ENCODE assay signal across 15 mouse cellular contexts in genomic region chr5:120696057-120696743, GRCm38 (mm10). TPM values are rescaled to one million over a fixed set of nuclear protein-coding genes. Genes with fewer than 3 reads are reported as not detected.
DNase-seq lines count a peak whose midpoint lies in the region; ATAC-seq and TF ChIP-seq lines count a peak whose summit lies in the region.
"Had no signal": no experiment of that assay in that cellular context is flagged by ENCODE, and none has a peak within 500 bp of the region (broad histone marks: within the 10 kb centered on the region; RNA-seq: fewer than 3 reads in every experiment).

No protein-coding gene starts in this region.

- in situ Hi-C loops in ES-E14 (cut with MboI; ENCODE audit: low sequenced_read_pairs in 2 of 2, unreplicated experiment in 2 of 2), result no loop called here

- H3K9ac ChIP-seq in ES-E14 (ENCODE audit: insufficient read depth, low read depth, low read length, poor library complexity, severe bottlenecking), result no peak overlapping the region; the same call in 1 of the 2 replicates
- H3K9ac ChIP-seq: intestine, embryonic 15.5 days; midbrain, embryonic 15.5 days; neural tube, embryonic 15.5 days; stomach, embryonic 15.5 days had no signal

- no peak overlapping the region for H3K27ac ChIP-seq in ES-E14 (ENCODE audit: insufficient read depth, low read depth, low read length, poor library complexity, severe bottlenecking)
- H3K27ac ChIP-seq: intestine, embryonic 15.5 days; midbrain, embryonic 15.5 days; neural tube, embryonic 15.5 days; stomach, embryonic 15.5 days had no signal

- peaks cover 97% of the 10 kb centered on the region for H3K27me3 ChIP-seq in megakaryocyte, embryonic 14.5 days (replicated peaks)
- peaks cover 74% of the 10 kb centered on the region for H3K27me3 ChIP-seq in myocyte (ENCODE audit: control insufficient read depth, insufficient read depth, insufficient read length)

- H3K79me2 ChIP-seq in myocyte (ENCODE audit: control insufficient read depth, insufficient read depth), result no peaks in the 10 kb centered on the region

- peak; percentile 68 for DNase-seq in CD4-positive, CD25-positive, alpha-beta regulatory T cell, adult 2 months (ENCODE audit: low read depth, low spot score)
- DNase-seq in ES-E14 (ENCODE audit: low read depth, low spot score), result peak; percentile 68
- DNase-seq in kidney, adult 8-10 months, result no peak
- DNase-seq: heart, adult 18-20 months; heart, postnatal 10 days; kidney, postnatal 25 days had no signal

- no peaks in the 10 kb centered on the region for H3K36me3 ChIP-seq in megakaryocyte, embryonic 14.5 days (replicated peaks; ENCODE audit: low read length)
- H3K36me3 ChIP-seq in ES-E14 (ENCODE audit: control insufficient read depth, insufficient read depth, low read length, poor library complexity, severe bottlenecking), result no peaks in the 10 kb centered on the region
- H3K36me3 ChIP-seq in myocyte (ENCODE audit: control insufficient read depth, insufficient read depth), result no peaks in the 10 kb centered on the region
- H3K36me3 ChIP-seq: intestine, embryonic 15.5 days; stomach, embryonic 15.5 days had no signal

- no peak overlapping the region for H3K4me2 ChIP-seq in myocyte (ENCODE audit: low read depth)
- H3K4me2 ChIP-seq: intestine, embryonic 15.5 days; midbrain, embryonic 15.5 days; neural tube, embryonic 15.5 days; stomach, embryonic 15.5 days had no signal

- peak overlapping the region; percentile 38 for H3K4me3 ChIP-seq in megakaryocyte, embryonic 14.5 days (replicated peaks)
- H3K4me3 ChIP-seq in ES-E14 (ENCODE audit: insufficient read depth in 1 of 2, low read depth in 1 of 2, low read length in 2 of 2, poor library complexity in 1 of 2, severe bottlenecking in 1 of 2) (no peak overlapping the region), myocyte (no peak overlapping the region)
- H3K4me3 ChIP-seq: intestine, embryonic 15.5 days; midbrain, embryonic 15.5 days; neural tube, embryonic 15.5 days; stomach, embryonic 15.5 days had no signal

- no peak for ATAC-seq in megakaryocyte, adult 5-6 weeks (ENCODE audit: poor library complexity, severe bottlenecking)
- no peak for ATAC-seq in megakaryocyte-erythroid progenitor cell, adult 5-6 weeks (replicated peaks; ENCODE audit: low FRiP score, low TSS enrichment, poor library complexity, severe bottlenecking)
- ATAC-seq: intestine, embryonic 15.5 days; lung, postnatal 0 days; midbrain, embryonic 15.5 days had no signal

- no peak overlapping the region for H3ac ChIP-seq in myocyte (ENCODE audit: control insufficient read depth, insufficient read length)

- H3K4me1 ChIP-seq in megakaryocyte, embryonic 14.5 days, result peaks cover 5% of the 10 kb centered on the region; the same call in 1 of the 2 replicates
- peaks cover 0 to 22% of the 10 kb centered on the region in 2 experiments; a peak in 3 of 4 replicates for H3K4me1 ChIP-seq in ES-E14 (ENCODE audit: control insufficient read depth in 2 of 2, insufficient read depth in 2 of 2, low read length in 2 of 2, poor library complexity in 1 of 2)
- H3K4me1 ChIP-seq: stomach, embryonic 15.5 days had no signal

- no peak for TF ChIP-seq POLR2A in myocyte (IDR thresholded peaks at IDR 0.05; ENCODE audit: insufficient read length, low read depth)

- H3K9me3 ChIP-seq in megakaryocyte, embryonic 14.5 days, result no peaks in the 10 kb centered on the region
- H3K9me3 ChIP-seq in ES-E14 (ENCODE audit: control insufficient read depth, insufficient read depth, low read depth, low read length), result no peaks in the 10 kb centered on the region
- H3K9me3 ChIP-seq: intestine, embryonic 15.5 days; midbrain, embryonic 15.5 days; neural tube, embryonic 15.5 days; stomach, embryonic 15.5 days had no signal

TF ChIP-seq in ES-E14, 5 proteins besides CTCF, POLR2A, EP300 and RAD21:
- TF ChIP-seq HCFC1 (IDR thresholded peaks at IDR 0.05; ENCODE audit: borderline replicate concordance, insufficient read depth, low read length) (peak; percentile 21; the same call in 1 of the 2 replicates), MAFK (IDR thresholded peaks at IDR 0.05; ENCODE audit: insufficient read depth, low read depth, low read length) (no peak), CHD2 (IDR thresholded peaks at IDR 0.05; ENCODE audit: low read depth, low read length) (no peak), ZC3H11A (IDR thresholded peaks at IDR 0.05; ENCODE audit: borderline replicate concordance, low read depth, low read length) (no peak), ZNF384 (IDR thresholded peaks at IDR 0.05; ENCODE audit: low read depth, low read length) (peak; percentile 79; the same call in 1 of the 2 replicates)

TF ChIP-seq in myocyte, 11 proteins besides CTCF, POLR2A, EP300 and RAD21:
- no peak for TF ChIP-seq E2F4 (IDR thresholded peaks at IDR 0.05; ENCODE audit: insufficient read depth)
- TF ChIP-seq MAX (IDR thresholded peaks at IDR 0.05; ENCODE audit: low read depth), result no peak
- peak; percentile 73 for TF ChIP-seq USF1 (IDR thresholded peaks at IDR 0.05; ENCODE audit: low read depth)
- no peak for TF ChIP-seq CEBPB (IDR thresholded peaks at IDR 0.05; ENCODE audit: insufficient read depth, poor library complexity, severe bottlenecking)
TF ChIP-seq in myocyte: peak in this region for 1.

RNA-seq across cellular contexts. Expression of gene Dtx1, which starts 15.5 kb away (rescaled TPM):
- polyA plus RNA-seq in megakaryocyte, embryonic 14.5 days (2012; ENCODE audit: insufficient read depth, low replicate concordance), result not detected in 2 replicates
- 0.30 and 0.40 TPM in 2 replicates for total RNA-seq in megakaryocyte, adult 5-6 weeks (2015)
- not detected in 2 replicates for total RNA-seq in megakaryocyte, adult 5-6 weeks (2017)
- total RNA-seq in ES-E14 (2012; rRNA removed), result 13.6 and 29.4 TPM in 2 replicates
- not detected for polyA plus RNA-seq in myocyte (2012; fragmentation: generic; extraction: Trizol)
- total RNA-seq in megakaryocyte-erythroid progenitor cell, adult 5-6 weeks (2014; fragmentation: Nextera tagmentation), result 8.7 TPM in 1 of 2 replicates, not detected in the other
- total RNA-seq in megakaryocyte-erythroid progenitor cell, adult 5-6 weeks (2017), result 0.56 TPM in 1 of 2 replicates, not detected in the other

RNA-seq across cellular contexts. Expression of gene Rasal1, which starts 47.6 kb away (rescaled TPM):
- 13.3 and 20.9 TPM in 2 replicates for polyA plus RNA-seq in megakaryocyte, embryonic 14.5 days (2012; ENCODE audit: insufficient read depth, low replicate concordance)
- total RNA-seq in megakaryocyte, adult 5-6 weeks (2015), result 0.05 TPM in 1 of 2 replicates, not detected in the other
- not detected in 2 replicates for total RNA-seq in megakaryocyte, adult 5-6 weeks (2017)
- 3.5 and 6.9 TPM in 2 replicates for total RNA-seq in ES-E14 (2012; rRNA removed)
- 0.01 TPM for polyA plus RNA-seq in myocyte (2012; fragmentation: generic; extraction: Trizol)
- not detected in 2 replicates for total RNA-seq in megakaryocyte-erythroid progenitor cell, adult 5-6 weeks (2014; fragmentation: Nextera tagmentation)
- total RNA-seq in megakaryocyte-erythroid progenitor cell, adult 5-6 weeks (2017), result not detected in 2 replicates
- polyA plus RNA-seq: lung, postnatal 0 days had no signal

RNA-seq across cellular contexts. Expression of gene Oas2, which starts 53.5 kb away (rescaled TPM):
- polyA plus RNA-seq in megakaryocyte, embryonic 14.5 days (2012; ENCODE audit: insufficient read depth, low replicate concordance), result 1.00 TPM in 1 of 2 replicates, not detected in the other
- 13.0 and 13.2 TPM in 2 replicates for total RNA-seq in megakaryocyte, adult 5-6 weeks (2015)
- 3.9 and 7.5 TPM in 2 replicates for total RNA-seq in megakaryocyte, adult 5-6 weeks (2017)
- 0.85 and 1.3 TPM in 2 replicates for total RNA-seq in ES-E14 (2012; rRNA removed)
- polyA plus RNA-seq in myocyte (2012; fragmentation: generic; extraction: Trizol), result not detected
- 1.7 and 2.0 TPM in 2 replicates for total RNA-seq in megakaryocyte-erythroid progenitor cell, adult 5-6 weeks (2014; fragmentation: Nextera tagmentation)
- total RNA-seq in megakaryocyte-erythroid progenitor cell, adult 5-6 weeks (2017), result 0.72 and 1.3 TPM in 2 replicates

Comparison
In these comparisons a context has a peak if more than half of its experiments do, and no peak if none do; other contexts are left out.
1. DNase-seq: peak in CD4-positive, CD25-positive, alpha-beta regulatory T cell, adult 2 months (single experiment) and ES-E14 (single experiment); none in kidney, adult 8-10 months (0 of 2).